Mouse (Mus musculus) thymus, adult 2 months (tissue): ENCODE results near the gene Phka2. TPM values are rescaled to one million over a fixed set of nuclear protein-coding genes. Genes with fewer than 3 reads are reported as not detected.

Source experiments
- DNase-seq: peaks from one replicate; pipeline ENCODE4 v3.0.0; 2021
- H3K27ac ChIP-seq: fragments of 200-500 bp; 2 replicates; pipeline ENCODE4 v1.5.1; 2012; ENCODE audit warnings: low read length, control low read depth; ENCODE audit not compliant: control insufficient read depth, insufficient read depth
- H3K27me3 ChIP-seq: fragments of 200-500 bp; 2 replicates; pipeline ENCODE4 v1.6.1; 2012; ENCODE audit warnings: mild to moderate bottlenecking, low read length, moderate library complexity, mixed read lengths; ENCODE audit not compliant: control insufficient read depth, insufficient read depth
- H3K36me3 ChIP-seq: fragments of 200-500 bp; 2 replicates; pipeline ENCODE4 v1.6.1; 2012; ENCODE audit warnings: mild to moderate bottlenecking, low read length, moderate library complexity; ENCODE audit not compliant: control insufficient read depth, insufficient read depth
- H3K4me1 ChIP-seq: fragments of 200-500 bp; replicated peaks from 2 replicates; pipeline ENCODE4 v1.6.1; 2012; ENCODE audit warnings: low read length; ENCODE audit not compliant: control insufficient read depth, insufficient read depth
- H3K4me3 ChIP-seq: fragments of 200-500 bp; 2 replicates; pipeline ENCODE4 v1.5.1; 2012; ENCODE audit warnings: mild to moderate bottlenecking, low read length, control low read depth, moderate library complexity; ENCODE audit not compliant: control insufficient read depth, insufficient read depth
- CTCF ChIP-seq: fragments of 200-500 bp; IDR thresholded peaks from 2 replicates; pipeline ENCODE4 v1.5.1; 2012; ENCODE audit warnings: mild to moderate bottlenecking, control low read depth, low read length, moderate library complexity, borderline replicate concordance; ENCODE audit not compliant: control insufficient read depth, poor library complexity, insufficient read depth; ENCODE audit errors: extremely low read depth
- POLR2A ChIP-seq: fragments of 200-500 bp; IDR thresholded peaks from 2 replicates; pipeline ENCODE4 v1.6.1; 2012; ENCODE audit warnings: mild to moderate bottlenecking, low read length, control low read depth, moderate library complexity; ENCODE audit not compliant: control insufficient read depth, poor library complexity, insufficient read depth; ENCODE audit errors: extremely low read depth
- WGBS: fragments of 180-500 bp; shearing (Covaris S2); methylation state at CpG from one replicate; pipeline ENCODE4 v1.1.7; 2018; 5-methylcytosine and 5-hydroxymethylcytosine counted together
- polyA plus RNA-seq: library from polyadenylated mRNA; depleted of rRNA; stranded (reverse); fragments of >200 nt; gene quantifications from 2 replicates; pipeline ENCODE4 v1.2.3, GENCODE M21; 2012

Gene Phka2
- polyA plus RNA-seq, 1 experiment = 16.4 TPM

- DNase-seq = no peak
- Histone ChIP-seq H3K4me3 (no peak overlapping the region), H3K4me1 (no peaks in the 10 kb centered on the region), H3K27me3 (no peaks in the 10 kb centered on the region), H3K27ac (no peak overlapping the region), H3K36me3 (no peaks in the 10 kb centered on the region)
- 14% methylated on average over 5 of the region's 5 CpGs for WGBS
- TF ChIP-seq POLR2A (no peak), CTCF (no peak)
Observed at GRCm38 (mm10) chrX:160496473-160496872, 5.5 kb upstream of the Phka2 start.

GRCm38 (mm10) chrX:160501095-160501494 is 871 bp upstream of the Phka2 start:
- 94% methylated on average over 3 of the region's 3 CpGs for WGBS
- H3K27me3 ChIP-seq = no peaks in the 10 kb centered on the region
- no peak for TF ChIP-seq POLR2A
- no peak for TF ChIP-seq CTCF
- peaks cover 4% of the 10 kb centered on the region for H3K4me1 ChIP-seq
- H3K36me3 ChIP-seq = no peaks in the 10 kb centered on the region
- H3K27ac ChIP-seq = no peak overlapping the region
- no peak for DNase-seq
- H3K4me3 ChIP-seq = no peak overlapping the region

GRCm38 (mm10) chrX:160501687-160502047 is 299 bp upstream of the Phka2 start:
- H3K27ac ChIP-seq = no peak overlapping the region
- no peaks in the 10 kb centered on the region for H3K27me3 ChIP-seq
- DNase-seq = no peak
- WGBS = under 1% methylated on average over 12 of the region's 12 CpGs
- peaks cover 4% of the 10 kb centered on the region for H3K4me1 ChIP-seq
- H3K4me3 ChIP-seq = peak overlapping the region; percentile 88
- no peaks in the 10 kb centered on the region for H3K36me3 ChIP-seq
- TF ChIP-seq POLR2A (no peak), CTCF (no peak)

- no peak overlapping the region for H3K27ac ChIP-seq
- TF ChIP-seq POLR2A = no peak
- TF ChIP-seq CTCF = no peak
- no peak overlapping the region for H3K4me3 ChIP-seq
- H3K36me3 ChIP-seq = no peaks in the 10 kb centered on the region
- no peaks in the 10 kb centered on the region for H3K4me1 ChIP-seq
- no peaks in the 10 kb centered on the region for H3K27me3 ChIP-seq
- WGBS = 86% methylated on average over 1 of the region's 1 CpGs
- DNase-seq = no peak
Observed at GRCm38 (mm10) chrX:160509046-160509445, 7.1 kb downstream of the Phka2 start.

GRCm38 (mm10) chrX:160510197-160510596 is 8.2 kb downstream of the Phka2 start:
- Histone ChIP-seq H3K27ac (no peak overlapping the region), H3K36me3 (no peaks in the 10 kb centered on the region), H3K4me3 (no peak overlapping the region), H3K4me1 (no peaks in the 10 kb centered on the region), H3K27me3 (no peaks in the 10 kb centered on the region)
- no peak for DNase-seq
- TF ChIP-seq POLR2A (no peak), CTCF (no peak)
- WGBS = 47% methylated on average over 2 of the region's 2 CpGs

DNA sequence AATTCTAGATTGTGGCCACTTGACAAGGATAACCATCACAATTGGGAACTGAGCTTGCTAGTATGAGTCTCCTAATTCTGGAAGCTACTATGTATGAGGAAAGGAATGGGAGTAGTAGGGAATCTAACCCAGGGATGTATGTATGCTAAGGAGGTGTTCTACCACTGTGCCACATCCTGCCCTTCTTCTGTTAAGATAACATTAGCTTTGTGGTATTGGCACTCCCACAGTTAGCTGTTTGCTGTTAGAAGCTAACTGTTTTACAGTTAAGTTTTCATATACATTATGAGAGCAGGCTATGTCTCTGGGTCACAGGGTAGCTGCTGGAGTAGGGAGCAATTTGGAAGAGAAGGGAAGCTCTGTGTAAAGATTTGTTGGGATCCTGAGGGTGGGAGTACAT is 14.1 kb downstream of the Phka2 start:
- H3K27me3 ChIP-seq = no peaks in the 10 kb centered on the region
- H3K36me3 ChIP-seq = no peaks in the 10 kb centered on the region
- no peak for TF ChIP-seq CTCF
- TF ChIP-seq POLR2A = no peak
- no peaks in the 10 kb centered on the region for H3K4me1 ChIP-seq
- H3K4me3 ChIP-seq = no peak overlapping the region
- no peak overlapping the region for H3K27ac ChIP-seq
- DNase-seq = no peak

DNA sequence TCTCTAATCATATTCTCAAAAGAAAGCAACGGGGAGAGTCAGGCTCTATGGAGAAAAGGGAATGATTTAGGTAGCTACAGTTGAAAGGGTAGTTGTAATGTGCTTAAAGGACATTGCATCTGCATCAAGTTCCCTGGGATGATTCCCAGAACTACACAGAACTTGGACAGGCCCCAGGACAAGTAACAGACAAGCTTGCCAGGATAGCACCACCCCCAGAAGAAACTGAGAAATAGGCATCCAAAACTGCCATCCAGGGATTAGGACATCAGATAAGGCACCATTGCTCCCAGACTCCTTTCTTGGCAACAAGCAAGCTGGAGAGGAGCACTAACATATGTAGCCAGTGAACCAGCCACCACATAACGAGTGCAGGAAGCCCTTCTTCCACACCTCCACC is 40.8 kb downstream of the Phka2 start:
- 96% methylated on average over 2 of the region's 2 CpGs for WGBS
- no peak overlapping the region for H3K27ac ChIP-seq
- DNase-seq = no peak
- no peaks in the 10 kb centered on the region for H3K4me1 ChIP-seq
- no peak for TF ChIP-seq CTCF
- TF ChIP-seq POLR2A = no peak
- no peak overlapping the region for H3K4me3 ChIP-seq
- H3K36me3 ChIP-seq = no peaks in the 10 kb centered on the region; the same call in 1 of the 2 replicates
- no peaks in the 10 kb centered on the region for H3K27me3 ChIP-seq
